Mouse (Mus musculus) liver, adult (tissue): ENCODE data around the gene Def8.

Experiments
- GATA4 ChIP-seq: IDR thresholded peaks from 2 replicates; pipeline ENCODE4 v1.6.1; 2014; ENCODE audit warnings: mild to moderate bottlenecking, low read length; ENCODE audit not compliant: insufficient replicate concordance

The Def8 gene

GRCm38 (mm10) chr8:123427639-123428275 is 4.4 kb downstream of the Def8 start:
- TF ChIP-seq GATA4 = no peak

- no peak for TF ChIP-seq GATA4
These were observed 5.1 kb downstream of the Def8 start for GRCm38 (mm10) chr8:123428343-123428893.

- TF ChIP-seq GATA4 = no peak
These were observed 5.8 kb downstream of the Def8 start for GRCm38 (mm10) chr8:123428939-123429721.

- no peak for TF ChIP-seq GATA4
These were observed 8.5 kb downstream of the Def8 start for GRCm38 (mm10) chr8:123431616-123432365.

- TF ChIP-seq GATA4 = no peak
These were observed 9.1 kb downstream of the Def8 start for GRCm38 (mm10) chr8:123432381-123432780.

- no peak for TF ChIP-seq GATA4
These were observed 18.5 kb downstream of the Def8 start for GRCm38 (mm10) chr8:123441788-123442187.

- no peak for TF ChIP-seq GATA4
These were observed 19.0 kb downstream of the Def8 start for GRCm38 (mm10) chr8:123442351-123442750.

- TF ChIP-seq GATA4 = 0 out of 2 replicates have a peak, but pooled peaks have one; percentile 24
These were observed 19.7 kb downstream of the Def8 start for GRCm38 (mm10) chr8:123442871-123443575.

- TF ChIP-seq GATA4 = no peak
These were observed 20.2 kb downstream of the Def8 start for GRCm38 (mm10) chr8:123443576-123443921.

- no peak for TF ChIP-seq GATA4
These were observed 20.8 kb downstream of the Def8 start for GRCm38 (mm10) chr8:123444131-123444530.

- no peak for TF ChIP-seq GATA4
These were observed 22.7 kb downstream of the Def8 start for GRCm38 (mm10) chr8:123445981-123446380.

GRCm38 (mm10) chr8:123446799-123447198 is 23.5 kb downstream of the Def8 start:
- TF ChIP-seq GATA4 = no peak

- no peak for TF ChIP-seq GATA4
These were observed 27.5 kb downstream of the Def8 start for GRCm38 (mm10) chr8:123450783-123451182.

- no peak for TF ChIP-seq GATA4
These were observed 28.8 kb downstream of the Def8 start for GRCm38 (mm10) chr8:123452149-123452548.

GRCm38 (mm10) chr8:123453291-123453690 is 30.0 kb downstream of the Def8 start:
- TF ChIP-seq GATA4 = no peak
